Mouse (Mus musculus) cerebellum, adult 2 months (tissue): ENCODE measurements around the gene Lig3. TPM values are rescaled to one million over a fixed set of nuclear protein-coding genes. Genes with fewer than 3 reads are reported as not detected.

ENCODE experiments used
- DNase-seq, 2 experiments: peaks; one replicate each; pipeline ENCODE4 v3.0.0; 2021
- H3K27ac ChIP-seq: fragments of 200-500 bp; 2 replicates; pipeline ENCODE4 v1.5.1; 2012; ENCODE audit warnings: low read length, control low read depth, inconsistent platforms; ENCODE audit not compliant: insufficient read depth
- H3K27me3 ChIP-seq: fragments of 200-500 bp; 2 replicates; pipeline ENCODE4 v1.6.1; 2012; ENCODE audit warnings: inconsistent platforms, mild to moderate bottlenecking, low read length, moderate library complexity; ENCODE audit not compliant: control insufficient read depth, insufficient read depth
- H3K4me1 ChIP-seq: fragments of 200-500 bp; 2 replicates; pipeline ENCODE4 v1.6.1; 2011; ENCODE audit warnings: low read length; ENCODE audit not compliant: control insufficient read depth, insufficient read depth
- H3K4me3 ChIP-seq: fragments of 200-500 bp; replicated peaks from 2 replicates; pipeline ENCODE3; 2011; ENCODE audit warnings: mild to moderate bottlenecking, low read depth, low read length, control low read depth; ENCODE audit not compliant: insufficient read depth
- CTCF ChIP-seq: fragments of 200-500 bp; IDR thresholded peaks from 2 replicates; pipeline ENCODE4 v1.5.1; 2011; ENCODE audit warnings: low read depth, mild to moderate bottlenecking, control low read depth, low read length, moderate library complexity, borderline replicate concordance; ENCODE audit not compliant: insufficient read depth
- POLR2A ChIP-seq: fragments of 200-500 bp; IDR thresholded peaks from 2 replicates; pipeline ENCODE4 v1.6.1; 2011; ENCODE audit warnings: low read length, control low read depth, borderline replicate concordance; ENCODE audit not compliant: insufficient read depth
- WGBS: fragments of 180-500 bp; shearing (Covaris S2); methylation state at CpG from one replicate; pipeline ENCODE4 v1.1.7; 2018; 5-methylcytosine and 5-hydroxymethylcytosine counted together
- polyA plus RNA-seq: library from polyadenylated mRNA; depleted of rRNA; stranded (reverse); fragments of >200 nt; gene quantifications from 2 replicates; pipeline ENCODE4 v1.2.3, GENCODE M21; 2012

The Lig3 gene
- polyA plus RNA-seq, 1 experiment = 27.6 TPM

- H3K4me1 ChIP-seq = no peaks in the 10 kb centered on the region
- 84% methylated on average over 6 of the region's 6 CpGs for WGBS
- no peak overlapping the region for H3K27ac ChIP-seq
- TF ChIP-seq POLR2A (no peak), CTCF (no peak)
- H3K27me3 ChIP-seq = no peaks in the 10 kb centered on the region
- no peak overlapping the region for H3K4me3 ChIP-seq
- DNase-seq = no peak
Observed at GRCm38 (mm10) chr11:82762286-82762829, 18.6 kb upstream of the Lig3 start.

DNA sequence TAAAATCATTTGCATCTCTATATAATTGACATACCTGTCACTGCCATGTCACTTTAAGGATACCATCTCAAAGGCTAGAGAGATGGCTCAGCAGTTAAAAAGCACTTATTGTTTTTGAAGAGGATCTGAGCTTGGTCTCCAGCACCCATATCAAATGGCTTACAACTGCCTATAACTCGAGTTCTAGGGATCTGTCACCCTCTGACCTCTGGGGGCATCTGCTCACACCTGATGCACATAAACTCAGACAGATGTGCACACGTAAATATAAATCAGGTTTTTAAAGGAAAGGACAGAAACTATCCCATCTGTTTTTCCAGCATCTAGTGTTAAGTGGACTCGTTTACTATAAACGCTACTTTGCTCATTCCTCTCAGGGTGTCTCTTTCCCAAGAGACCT, 17.6 kb upstream of the Lig3 start:
- no peak overlapping the region for H3K27ac ChIP-seq
- no peaks in the 10 kb centered on the region for H3K4me1 ChIP-seq
- 8% methylated on average over 4 of the region's 4 CpGs for WGBS
- H3K27me3 ChIP-seq = no peaks in the 10 kb centered on the region
- DNase-seq = no peak
- TF ChIP-seq CTCF (no peak), POLR2A (no peak)
- H3K4me3 ChIP-seq = peak overlapping the region; percentile 91

GRCm38 (mm10) chr11:82763742-82764437, 17.0 kb upstream of the Lig3 start, which contains the start of the genes Cct6b and Zfp830:
Gene Cct6b (minus strand): TSS chr11:82764321.
Gene Zfp830 (plus strand): TSS chr11:82764345.
- peak within 1 kb of the TSS; percentile 81 for H3K27ac ChIP-seq

GRCm38 (mm10) chr11:82764438-82764924, 16.4 kb upstream of the Lig3 start:
- H3K4me1 ChIP-seq = no peaks in the 10 kb centered on the region
- peak overlapping the region; percentile 91 for H3K4me3 ChIP-seq
- no peak for DNase-seq
- under 1% methylated on average over 28 of the region's 28 CpGs for WGBS
- TF ChIP-seq CTCF = no peak
- TF ChIP-seq POLR2A = no peak
- H3K27me3 ChIP-seq = no peaks in the 10 kb centered on the region
- H3K27ac ChIP-seq = peak overlapping the region; percentile 8

More at GRCm38 (mm10) chr11:82763742-82764437, 17.0 kb upstream of the Lig3 start, which contains the start of the genes Cct6b and Zfp830:
- no peaks in the 10 kb centered on the region for H3K4me1 ChIP-seq
- WGBS = under 1% methylated on average over 44 of the region's 44 CpGs
- peak; percentile 94 to 95 for DNase-seq
- peak within 1 kb of the TSS; percentile 91 for H3K4me3 ChIP-seq
- TF ChIP-seq CTCF = no peak
- TF ChIP-seq POLR2A = peak; percentile 96
- H3K27me3 ChIP-seq = no peaks in the 10 kb centered on the region

GRCm38 (mm10) chr11:82780134-82780533, 774 bp upstream of the Lig3 start:
- no peak for DNase-seq
- no peaks in the 10 kb centered on the region for H3K27me3 ChIP-seq
- TF ChIP-seq POLR2A (no peak), CTCF (no peak)
- 52% methylated on average over 5 of the region's 5 CpGs for WGBS
- H3K4me1 ChIP-seq = no peaks in the 10 kb centered on the region; the same call in 1 of the 2 replicates
- H3K4me3 ChIP-seq = no peak overlapping the region
- H3K27ac ChIP-seq = no peak overlapping the region

GRCm38 (mm10) chr11:82782197-82782596, 1.3 kb downstream of the Lig3 start:
- Histone ChIP-seq H3K4me1 (no peaks in the 10 kb centered on the region; the same call in 1 of the 2 replicates), H3K27ac (no peak overlapping the region), H3K27me3 (no peaks in the 10 kb centered on the region), H3K4me3 (peak overlapping the region; percentile 92)
- no peak for DNase-seq
- TF ChIP-seq CTCF (no peak), POLR2A (no peak)
- 22% methylated on average over 6 of the region's 6 CpGs for WGBS

GRCm38 (mm10) chr11:82783453-82783852, 2.5 kb downstream of the Lig3 start:
- H3K27ac ChIP-seq = no peak overlapping the region
- TF ChIP-seq POLR2A = no peak
- no peak for TF ChIP-seq CTCF
- no peaks in the 10 kb centered on the region for H3K27me3 ChIP-seq
- no peak for DNase-seq
- 80% methylated on average over 11 of the region's 11 CpGs for WGBS
- H3K4me1 ChIP-seq = no peaks in the 10 kb centered on the region; the same call in 1 of the 2 replicates
- no peak overlapping the region for H3K4me3 ChIP-seq
